Mouse (Mus musculus) thymus, adult 2 months (tissue): ENCODE measurements at regions not wholly inside any gene's neighbourhood (a gene's known extent, or its start where the extent isn't known, plus 50 kb on each side); places are given as distances from the start of the nearest gene placed in this dataset.

ENCODE experiments used
- DNase-seq: peaks from one replicate; pipeline ENCODE4 v3.0.0; 2021
- H3K27ac ChIP-seq: fragments of 200-500 bp; 2 replicates; pipeline ENCODE4 v1.5.1; 2012; ENCODE audit warnings: low read length, control low read depth; ENCODE audit not compliant: control insufficient read depth, insufficient read depth
- H3K27me3 ChIP-seq: fragments of 200-500 bp; 2 replicates; pipeline ENCODE4 v1.6.1; 2012; ENCODE audit warnings: mild to moderate bottlenecking, low read length, moderate library complexity, mixed read lengths; ENCODE audit not compliant: control insufficient read depth, insufficient read depth
- H3K36me3 ChIP-seq: fragments of 200-500 bp; 2 replicates; pipeline ENCODE4 v1.6.1; 2012; ENCODE audit warnings: mild to moderate bottlenecking, low read length, moderate library complexity; ENCODE audit not compliant: control insufficient read depth, insufficient read depth
- H3K4me1 ChIP-seq: fragments of 200-500 bp; replicated peaks from 2 replicates; pipeline ENCODE4 v1.6.1; 2012; ENCODE audit warnings: low read length; ENCODE audit not compliant: control insufficient read depth, insufficient read depth
- H3K4me3 ChIP-seq: fragments of 200-500 bp; 2 replicates; pipeline ENCODE4 v1.5.1; 2012; ENCODE audit warnings: mild to moderate bottlenecking, low read length, control low read depth, moderate library complexity; ENCODE audit not compliant: control insufficient read depth, insufficient read depth
- CTCF ChIP-seq: fragments of 200-500 bp; IDR thresholded peaks from 2 replicates; pipeline ENCODE4 v1.5.1; 2012; ENCODE audit warnings: mild to moderate bottlenecking, control low read depth, low read length, moderate library complexity, borderline replicate concordance; ENCODE audit not compliant: control insufficient read depth, poor library complexity, insufficient read depth; ENCODE audit errors: extremely low read depth
- POLR2A ChIP-seq: fragments of 200-500 bp; IDR thresholded peaks from 2 replicates; pipeline ENCODE4 v1.6.1; 2012; ENCODE audit warnings: mild to moderate bottlenecking, low read length, control low read depth, moderate library complexity; ENCODE audit not compliant: control insufficient read depth, poor library complexity, insufficient read depth; ENCODE audit errors: extremely low read depth
- WGBS: fragments of 180-500 bp; shearing (Covaris S2); methylation state at CpG from one replicate; pipeline ENCODE4 v1.1.7; 2018; 5-methylcytosine and 5-hydroxymethylcytosine counted together

DNA sequence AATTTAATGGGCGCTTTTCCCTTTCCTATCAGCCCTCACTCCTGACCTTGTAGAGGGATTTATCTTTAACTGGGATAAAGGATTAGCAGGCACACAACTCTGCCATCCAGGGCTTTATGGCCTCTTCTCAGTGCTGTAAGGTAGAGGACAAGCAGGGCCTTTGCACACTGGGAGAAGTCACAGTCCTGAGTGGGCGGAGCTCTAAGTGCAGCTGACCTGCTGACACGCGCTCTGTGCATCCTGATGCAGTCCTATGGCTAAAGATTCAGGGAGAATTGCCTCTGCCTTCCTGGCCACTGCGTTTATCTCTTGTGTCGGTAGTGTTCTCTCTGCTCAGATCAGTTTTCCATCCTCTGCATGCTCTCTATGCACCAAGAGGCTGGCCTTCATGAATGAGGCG, 566.9 kb downstream of the Tmem132b start:
- TF ChIP-seq POLR2A = no peak
- no peak for TF ChIP-seq CTCF

DNA sequence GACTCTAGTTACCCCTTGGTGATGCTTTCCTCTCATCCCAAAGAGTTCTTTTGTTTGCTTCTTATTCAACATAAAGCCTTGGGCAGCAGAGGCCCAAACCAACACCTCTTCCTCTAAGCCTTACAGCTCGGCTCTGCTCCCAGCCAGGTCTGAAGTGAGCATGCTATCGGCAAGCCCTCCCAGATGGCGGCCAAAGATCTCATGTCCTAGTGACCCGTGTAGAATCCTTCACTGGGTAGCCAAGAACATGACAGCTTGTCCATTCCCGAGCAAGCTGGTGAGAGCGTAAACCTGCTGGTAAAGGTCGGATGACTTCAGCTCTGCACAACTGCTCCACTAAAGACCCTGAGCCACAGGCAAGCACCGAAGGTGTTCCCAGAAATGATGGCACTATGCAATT, 568.4 kb downstream of the Tmem132b start:
- 94% methylated on average over 8 of the region's 8 CpGs for WGBS
- H3K27ac ChIP-seq = no peak overlapping the region
- H3K27me3 ChIP-seq = no peaks in the 10 kb centered on the region
- no peak for DNase-seq
- TF ChIP-seq CTCF (no peak), POLR2A (no peak)
- no peaks in the 10 kb centered on the region for H3K36me3 ChIP-seq
- H3K4me3 ChIP-seq = no peak overlapping the region
- no peaks in the 10 kb centered on the region for H3K4me1 ChIP-seq

More for the DNA sequence above, 566.9 kb downstream of the Tmem132b start:
- WGBS = 89% methylated on average over 7 of the region's 7 CpGs
- no peak for DNase-seq
- Histone ChIP-seq H3K4me1 (no peaks in the 10 kb centered on the region), H3K4me3 (no peak overlapping the region), H3K27ac (no peak overlapping the region), H3K27me3 (no peaks in the 10 kb centered on the region), H3K36me3 (no peaks in the 10 kb centered on the region)

GRCm38 (mm10) chr5:126104464-126104863, 572.9 kb downstream of the Tmem132b start:
- no peak overlapping the region for H3K4me3 ChIP-seq
- H3K27me3 ChIP-seq = no peaks in the 10 kb centered on the region
- 76% methylated on average over 5 of the region's 5 CpGs for WGBS
- DNase-seq = no peak
- no peaks in the 10 kb centered on the region for H3K4me1 ChIP-seq
- TF ChIP-seq CTCF (no peak), POLR2A (no peak)
- H3K36me3 ChIP-seq = no peaks in the 10 kb centered on the region
- no peak overlapping the region for H3K27ac ChIP-seq

DNA sequence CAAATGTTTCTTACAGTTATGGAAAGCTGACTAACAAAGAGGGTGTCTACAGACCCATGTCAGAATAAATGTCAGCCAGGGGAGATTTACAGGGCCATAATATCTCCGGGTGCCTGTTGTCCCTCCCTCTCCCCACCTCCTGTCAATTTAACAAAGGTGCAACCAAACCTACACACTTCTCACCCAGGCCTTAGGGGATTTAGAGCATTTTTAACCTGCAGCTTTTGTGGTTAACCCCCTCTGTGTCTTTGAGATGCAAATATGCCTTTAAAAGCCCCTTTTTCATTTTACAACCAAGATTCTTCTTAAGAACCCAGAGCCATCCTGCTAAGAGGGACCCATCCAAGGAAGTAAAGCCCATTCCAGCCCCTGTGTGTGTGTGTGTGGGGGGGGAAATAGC, 573.3 kb downstream of the Tmem132b start:
- no peaks in the 10 kb centered on the region for H3K36me3 ChIP-seq
- H3K27ac ChIP-seq = no peak overlapping the region
- TF ChIP-seq CTCF (no peak), POLR2A (no peak)
- DNase-seq = no peak
- WGBS = 82% methylated on average over 1 of the region's 1 CpGs
- H3K4me1 ChIP-seq = no peaks in the 10 kb centered on the region
- H3K4me3 ChIP-seq = no peak overlapping the region
- H3K27me3 ChIP-seq = no peaks in the 10 kb centered on the region

DNA sequence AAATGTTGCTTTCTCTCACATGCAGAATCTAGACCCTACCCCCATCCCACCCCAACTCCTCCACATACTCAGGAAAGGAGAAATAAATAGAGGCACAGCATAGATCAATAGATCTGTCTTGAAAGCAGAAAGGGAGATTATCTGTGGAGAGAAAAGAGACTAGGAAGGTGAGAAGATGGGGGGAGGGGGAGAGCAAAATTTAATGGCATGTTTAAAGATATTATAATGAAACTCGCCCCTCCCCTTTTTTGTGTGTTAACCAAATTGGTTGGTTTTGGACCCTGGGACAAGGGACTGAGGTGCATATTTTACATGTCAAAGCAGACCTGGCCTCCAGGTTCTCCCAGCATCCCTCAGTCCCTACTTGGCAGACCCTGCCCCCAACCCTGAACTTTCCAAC, 573.9 kb downstream of the Tmem132b start:
- no peaks in the 10 kb centered on the region for H3K4me1 ChIP-seq
- 90% methylated on average over 1 of the region's 1 CpGs for WGBS
- no peaks in the 10 kb centered on the region for H3K27me3 ChIP-seq
- no peak overlapping the region for H3K4me3 ChIP-seq
- TF ChIP-seq POLR2A = no peak
- no peak for TF ChIP-seq CTCF
- DNase-seq = no peak
- H3K36me3 ChIP-seq = no peaks in the 10 kb centered on the region
- H3K27ac ChIP-seq = no peak overlapping the region

DNA sequence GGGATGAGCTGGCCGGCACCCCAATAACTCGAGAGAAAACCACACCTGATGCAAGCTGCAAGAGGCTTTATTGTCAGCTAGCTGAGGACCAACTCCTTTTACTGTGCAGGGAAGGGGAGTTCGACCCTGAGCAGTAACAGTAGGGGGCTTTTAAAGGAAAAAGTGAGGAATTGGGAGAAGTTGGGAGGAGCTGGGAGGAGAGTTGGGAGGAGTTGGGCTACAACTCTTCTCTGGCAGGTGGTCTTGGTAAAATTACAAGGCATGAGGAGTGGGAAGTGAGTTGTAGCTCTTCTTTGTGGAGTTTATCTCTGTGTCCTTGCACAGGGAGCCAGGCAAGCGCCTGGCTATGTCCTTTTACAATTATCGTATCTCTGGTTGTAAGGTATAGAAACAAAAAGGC, 575.4 kb downstream of the Tmem132b start:
- H3K27me3 ChIP-seq = no peaks in the 10 kb centered on the region
- no peaks in the 10 kb centered on the region for H3K36me3 ChIP-seq
- H3K4me3 ChIP-seq = no peak overlapping the region

GRCm38 (mm10) chr5:126108837-126109236, 577.3 kb downstream of the Tmem132b start:
- no peak for TF ChIP-seq POLR2A
- TF ChIP-seq CTCF = no peak
- Histone ChIP-seq H3K27me3 (no peaks in the 10 kb centered on the region), H3K4me1 (no peaks in the 10 kb centered on the region), H3K36me3 (no peaks in the 10 kb centered on the region), H3K27ac (no peak overlapping the region), H3K4me3 (no peak overlapping the region)
- 70% methylated on average over 3 of the region's 3 CpGs for WGBS
- DNase-seq = no peak

More for the DNA sequence above, 575.4 kb downstream of the Tmem132b start:
- Histone ChIP-seq H3K27ac (no peak overlapping the region), H3K4me1 (no peaks in the 10 kb centered on the region)
- no peak for DNase-seq
- 86% methylated on average over 5 of the region's 5 CpGs for WGBS
- TF ChIP-seq POLR2A = no peak
- no peak for TF ChIP-seq CTCF
